Mouse (Mus musculus) frontal cortex, adult (tissue): ENCODE results near the gene Pde8b.

Experiments
- ATAC-seq: cut with Nextera tagmentation; 2 replicates; pipeline ENCODE4 v1.9.2; 2017; ENCODE audit warnings: mild to moderate bottlenecking, moderate library complexity, mixed read lengths; ENCODE audit not compliant: low TSS enrichment

Gene Pde8b

DNA sequence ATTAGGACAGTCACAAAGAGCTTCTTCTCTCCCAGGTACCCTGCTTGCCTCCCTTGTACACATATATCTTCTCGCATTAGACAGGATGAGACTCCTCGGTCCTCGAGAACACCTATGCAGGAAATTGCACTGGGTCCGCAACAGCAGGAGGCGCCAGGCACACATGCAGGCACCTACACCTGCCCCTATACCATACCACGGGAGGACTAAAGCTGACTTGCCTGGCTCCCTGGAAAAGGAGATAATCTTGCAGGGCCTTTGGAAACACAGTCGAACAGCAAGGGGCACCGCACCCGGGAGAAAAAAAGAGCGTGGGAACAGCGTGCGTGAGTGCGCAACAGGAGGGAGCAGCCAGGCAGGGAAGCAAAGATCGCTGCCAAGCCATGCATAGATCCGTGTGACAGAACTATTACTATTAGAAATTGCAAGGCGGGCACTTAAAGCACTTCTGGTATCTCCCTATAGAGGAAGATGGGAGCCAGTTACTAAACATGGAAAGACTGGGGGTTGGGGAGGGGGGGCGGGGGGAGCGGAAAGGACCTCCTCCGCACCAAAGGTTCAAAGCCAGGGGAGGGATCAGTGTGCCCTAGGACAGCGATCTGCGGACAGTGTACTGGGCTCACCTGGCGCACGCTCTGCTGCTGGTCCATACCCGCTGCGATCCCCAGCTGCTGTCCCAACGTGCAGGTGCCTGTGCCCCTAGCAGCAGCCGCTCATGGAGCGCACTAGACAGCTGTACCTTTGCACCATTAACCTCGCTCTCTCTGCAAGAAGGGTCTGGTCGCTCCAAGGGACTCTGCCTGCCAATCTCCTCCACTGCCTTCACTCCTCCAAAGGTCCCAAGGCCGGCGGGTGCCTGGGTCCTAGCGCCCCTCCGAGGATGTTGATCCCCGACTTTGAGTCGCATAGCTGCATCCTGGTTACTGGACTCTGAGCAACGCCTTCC is at the start of gene Pde8b:
Gene Pde8b (minus strand): TSS at position 826 of the 946 bp plus-strand sequence.
- ATAC-seq, result peak; percentile 62

DNA sequence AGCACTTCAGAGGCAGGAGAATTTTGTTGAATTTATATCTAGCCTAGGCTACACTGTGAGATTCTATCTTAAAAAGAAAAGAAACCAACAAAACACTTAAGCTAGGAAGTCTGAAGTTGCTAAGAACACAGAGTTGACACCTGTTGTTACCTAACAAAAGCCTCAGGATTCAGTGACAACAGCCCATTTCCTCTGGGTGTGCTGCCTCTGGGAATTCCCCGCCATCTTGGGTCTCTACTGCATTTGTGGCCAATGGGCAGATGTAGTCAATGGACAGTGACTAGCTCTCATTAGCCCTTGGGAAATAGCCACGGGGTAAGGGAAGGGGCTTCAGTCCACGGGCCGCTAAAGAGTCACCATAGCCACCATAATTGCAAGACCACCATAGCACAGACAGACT is 41.8 kb upstream of the Pde8b start:
- ATAC-seq, result no peak

DNA sequence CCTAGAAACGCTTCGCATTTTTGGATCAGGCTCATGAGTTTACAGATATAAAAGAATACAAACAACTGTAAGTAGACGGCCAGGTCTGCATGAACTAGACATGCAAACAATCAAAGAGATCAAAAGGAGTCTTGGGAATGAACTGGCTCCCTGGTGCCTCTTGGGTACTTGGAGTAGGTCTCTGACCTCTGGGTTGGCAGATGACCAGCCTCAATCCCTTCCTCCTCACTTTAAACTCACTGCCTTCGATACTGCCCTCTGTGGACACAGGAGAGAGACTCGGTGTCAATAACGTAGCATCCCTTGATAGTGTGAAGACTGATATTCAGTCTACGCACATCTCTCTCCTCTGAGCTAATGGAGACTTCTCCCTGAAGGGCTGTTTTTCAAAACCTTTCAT is 37.9 kb upstream of the Pde8b start:
- ATAC-seq, result no peak

DNA sequence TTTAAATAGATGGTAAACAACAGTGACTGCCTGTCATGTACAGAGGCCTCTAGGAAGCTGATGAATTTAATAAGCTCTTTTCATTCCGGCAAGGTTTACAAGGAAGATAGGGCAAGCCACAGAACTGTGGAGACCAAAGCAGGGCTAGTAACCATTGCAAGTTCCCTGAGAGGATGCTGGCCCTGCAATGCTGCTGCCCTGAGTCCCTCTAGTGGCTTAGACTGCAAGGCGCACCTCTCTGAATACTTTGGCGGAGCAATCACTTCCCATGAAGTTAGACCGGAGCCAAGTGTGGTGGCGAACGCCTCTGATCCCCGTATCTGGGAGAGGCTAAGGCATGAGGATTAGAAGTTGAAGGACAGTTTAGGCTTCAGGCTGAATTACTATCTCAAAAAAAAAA is 36.9 kb upstream of the Pde8b start:
- peak; percentile 99 for ATAC-seq

- ATAC-seq, result no peak
Observed at GRCm38 (mm10) chr13:95281740-95282673, 31.9 kb upstream of the Pde8b start.

DNA sequence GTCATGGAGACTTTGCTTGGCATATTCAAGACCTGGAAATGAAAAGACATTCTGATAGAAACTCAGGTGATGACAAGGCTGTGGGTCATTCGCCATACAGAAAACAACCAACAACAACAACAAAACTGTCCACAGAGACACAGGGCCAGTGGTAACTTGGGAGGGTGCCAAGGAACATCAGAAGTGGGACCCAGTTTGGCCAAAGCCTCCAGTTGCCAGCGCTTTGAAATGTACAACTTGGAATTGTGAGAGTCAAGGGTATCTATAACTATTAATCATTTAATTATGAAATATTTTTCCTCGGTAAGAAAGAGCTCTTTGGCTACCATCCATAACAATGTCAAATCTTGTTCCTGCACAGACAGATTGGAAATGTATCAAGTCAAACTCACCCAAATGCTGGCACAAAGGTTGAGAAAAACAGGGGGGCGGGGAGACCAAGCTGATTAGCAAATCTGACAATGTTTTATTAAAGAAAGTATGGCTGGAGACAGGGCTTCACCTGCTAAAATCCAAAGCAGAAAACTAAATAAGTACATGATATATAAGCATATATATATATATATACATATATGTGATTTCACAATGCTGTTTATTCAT is 28.4 kb upstream of the Pde8b start:
- no peak for ATAC-seq

- ATAC-seq, result no peak
Observed at GRCm38 (mm10) chr13:95264691-95265090, 14.6 kb upstream of the Pde8b start.

- no peak for ATAC-seq
Observed at GRCm38 (mm10) chr13:95260886-95261789, 11.0 kb upstream of the Pde8b start.

GRCm38 (mm10) chr13:95260391-95260790 is 10.3 kb upstream of the Pde8b start:
- no peak for ATAC-seq

DNA sequence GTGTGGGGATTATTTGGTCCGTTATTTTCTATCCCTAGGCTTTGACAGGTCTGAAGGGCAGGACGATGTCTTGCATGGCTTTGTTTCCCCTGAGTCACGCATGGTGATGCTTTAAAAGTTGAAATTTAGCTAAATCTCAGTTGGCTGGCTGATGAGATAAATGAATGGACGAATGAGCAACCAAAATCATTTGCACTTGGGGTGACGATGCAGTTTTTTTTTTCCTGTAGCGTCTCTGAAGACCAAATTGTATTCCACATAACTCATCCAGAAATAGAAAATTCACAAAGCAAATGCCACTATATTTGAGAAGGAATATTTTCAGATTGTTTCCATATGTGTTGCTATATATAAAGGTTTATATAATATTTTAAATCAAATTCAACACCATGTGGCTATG is 6.9 kb upstream of the Pde8b start:
- peak; percentile 50 for ATAC-seq

DNA sequence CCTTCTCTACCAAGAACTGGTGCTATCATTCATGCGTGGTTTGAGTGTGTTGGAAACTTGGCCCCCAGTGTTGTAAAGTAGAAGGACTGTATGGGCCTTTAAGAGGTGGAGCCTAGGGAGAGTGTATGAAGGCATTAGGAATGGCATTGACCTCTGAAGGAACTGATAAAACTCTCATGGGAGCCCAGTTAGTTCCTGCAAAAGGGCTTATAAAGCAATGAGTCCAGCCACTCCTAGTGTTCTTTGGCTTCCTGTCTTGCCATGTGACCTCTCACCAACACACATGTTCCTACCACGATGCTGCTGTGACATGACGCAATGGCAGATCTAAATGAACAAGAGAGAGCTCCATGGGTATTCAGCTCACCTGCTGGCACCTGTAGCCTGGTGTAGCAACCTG is 4.9 kb upstream of the Pde8b start:
- no peak for ATAC-seq

DNA sequence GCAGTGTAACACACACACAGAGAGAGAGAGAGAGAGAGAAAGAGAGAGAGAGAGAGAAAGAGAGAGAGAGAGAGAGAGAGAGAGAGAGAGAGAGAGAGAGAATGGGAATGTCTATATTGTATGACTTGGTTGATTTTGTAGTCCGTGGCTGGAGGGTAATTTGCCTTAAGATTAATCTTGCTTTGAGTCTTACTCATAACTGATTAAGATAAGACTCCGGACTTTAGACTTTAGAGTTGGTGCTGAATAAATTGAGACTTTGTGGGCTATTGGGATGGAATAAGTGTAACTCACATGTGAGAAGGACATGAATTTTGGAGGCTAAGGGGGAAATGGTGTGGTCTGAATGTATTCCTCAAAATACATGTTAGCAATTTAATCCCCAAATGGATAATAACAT is 7.1 kb downstream of the Pde8b start:
- no peak for ATAC-seq

DNA sequence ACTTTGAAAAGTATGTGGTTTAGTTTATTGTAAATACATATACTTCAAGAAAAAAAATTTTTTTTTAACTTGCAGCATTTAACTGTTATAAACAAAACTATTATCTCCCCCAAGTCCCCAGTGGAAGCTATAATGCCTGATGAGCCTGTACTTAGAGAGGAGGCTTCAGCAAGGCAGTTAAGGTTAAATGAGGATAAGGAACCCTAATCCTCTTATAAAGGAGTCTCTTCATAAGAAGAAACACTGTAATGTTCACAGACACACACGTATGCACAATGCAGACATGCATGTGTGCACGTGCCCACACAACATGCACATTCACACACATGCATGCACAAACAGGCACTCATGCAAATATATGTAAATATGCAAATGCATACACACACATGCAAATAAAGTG is 12.6 kb downstream of the Pde8b start:
- ATAC-seq, result no peak

- ATAC-seq, result no peak
Observed at GRCm38 (mm10) chr13:95235261-95235660, 14.9 kb downstream of the Pde8b start.

- ATAC-seq, result no peak
Observed at GRCm38 (mm10) chr13:95231366-95232138, 18.6 kb downstream of the Pde8b start.

DNA sequence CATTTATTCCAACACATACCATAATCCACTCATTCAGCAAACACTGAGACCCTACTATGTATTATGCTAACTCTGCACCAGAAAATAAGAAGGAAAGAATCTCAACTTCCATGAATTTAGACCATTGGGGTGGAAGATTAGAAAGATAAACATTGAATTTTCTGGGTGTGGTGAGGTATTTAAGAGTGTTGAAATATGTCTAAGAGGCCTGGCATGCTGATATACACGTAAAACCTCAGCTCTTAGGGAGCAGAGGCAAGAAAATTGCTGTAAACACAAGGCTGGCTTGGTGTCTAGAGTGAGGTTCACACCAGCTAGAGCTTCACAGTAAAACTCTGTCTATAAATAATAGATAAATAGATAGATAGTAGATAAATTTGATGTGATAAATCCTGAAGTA is 19.8 kb downstream of the Pde8b start:
- no peak for ATAC-seq

- ATAC-seq, result no peak
Observed at GRCm38 (mm10) chr13:95224491-95224890, 25.6 kb downstream of the Pde8b start.

- ATAC-seq, result peak; percentile 21
Observed at GRCm38 (mm10) chr13:95223427-95223772, 26.7 kb downstream of the Pde8b start.

- peak; percentile 63 for ATAC-seq
Observed at GRCm38 (mm10) chr13:95222569-95223426, 27.3 kb downstream of the Pde8b start.
